Mouse (Mus musculus) cerebellum, adult 2 months (tissue): Measurements from ENCODE around the gene Olfr222. TPM values are rescaled to one million over a fixed set of nuclear protein-coding genes. Genes with fewer than 3 reads are reported as not detected.

Source experiments
- DNase-seq, 2 experiments: peaks; one replicate each; pipeline ENCODE4 v3.0.0; 2021
- H3K27ac ChIP-seq: fragments of 200-500 bp; 2 replicates; pipeline ENCODE4 v1.5.1; 2012; ENCODE audit warnings: low read length, control low read depth, inconsistent platforms; ENCODE audit not compliant: insufficient read depth
- H3K27me3 ChIP-seq: fragments of 200-500 bp; 2 replicates; pipeline ENCODE4 v1.6.1; 2012; ENCODE audit warnings: inconsistent platforms, mild to moderate bottlenecking, low read length, moderate library complexity; ENCODE audit not compliant: control insufficient read depth, insufficient read depth
- H3K4me1 ChIP-seq: fragments of 200-500 bp; 2 replicates; pipeline ENCODE4 v1.6.1; 2011; ENCODE audit warnings: low read length; ENCODE audit not compliant: control insufficient read depth, insufficient read depth
- H3K4me3 ChIP-seq: fragments of 200-500 bp; replicated peaks from 2 replicates; pipeline ENCODE3; 2011; ENCODE audit warnings: mild to moderate bottlenecking, low read depth, low read length, control low read depth; ENCODE audit not compliant: insufficient read depth
- CTCF ChIP-seq: fragments of 200-500 bp; IDR thresholded peaks from 2 replicates; pipeline ENCODE4 v1.5.1; 2011; ENCODE audit warnings: low read depth, mild to moderate bottlenecking, control low read depth, low read length, moderate library complexity, borderline replicate concordance; ENCODE audit not compliant: insufficient read depth
- POLR2A ChIP-seq: fragments of 200-500 bp; IDR thresholded peaks from 2 replicates; pipeline ENCODE4 v1.6.1; 2011; ENCODE audit warnings: low read length, control low read depth, borderline replicate concordance; ENCODE audit not compliant: insufficient read depth
- WGBS: fragments of 180-500 bp; shearing (Covaris S2); methylation state at CpG from one replicate; pipeline ENCODE4 v1.1.7; 2018; 5-methylcytosine and 5-hydroxymethylcytosine counted together
- polyA plus RNA-seq: library from polyadenylated mRNA; depleted of rRNA; stranded (reverse); fragments of >200 nt; gene quantifications from 2 replicates; pipeline ENCODE4 v1.2.3, GENCODE M21; 2012

Gene Olfr222
- polyA plus RNA-seq, 1 experiment: not detected

GRCm38 (mm10) chr11:59599211-59599610, 23.2 kb upstream of the Olfr222 start:
- Histone ChIP-seq H3K4me3 (no peak overlapping the region), H3K4me1 (no peaks in the 10 kb centered on the region), H3K27me3 (no peaks in the 10 kb centered on the region), H3K27ac (no peak overlapping the region)
- no peak for DNase-seq
- no peak for TF ChIP-seq POLR2A
- TF ChIP-seq CTCF: no peak
- 54% methylated on average over 7 of the region's 7 CpGs for WGBS

GRCm38 (mm10) chr11:59596950-59597349, 20.9 kb upstream of the Olfr222 start:
- no peak for DNase-seq
- Histone ChIP-seq H3K4me3 (no peak overlapping the region), H3K4me1 (no peaks in the 10 kb centered on the region), H3K27me3 (no peaks in the 10 kb centered on the region), H3K27ac (no peak overlapping the region)
- TF ChIP-seq CTCF: no peak
- no peak for TF ChIP-seq POLR2A
- WGBS: 89% methylated on average over 8 of the region's 8 CpGs

GRCm38 (mm10) chr11:59596091-59596490, 20.1 kb upstream of the Olfr222 start:
- 42% methylated on average over 4 of the region's 4 CpGs for WGBS
- Histone ChIP-seq H3K4me3 (no peak overlapping the region), H3K27me3 (no peaks in the 10 kb centered on the region), H3K4me1 (no peaks in the 10 kb centered on the region), H3K27ac (no peak overlapping the region)
- 0 out of 2 replicates have a peak, but pooled peaks have one; percentile 20 for TF ChIP-seq CTCF
- no peak for TF ChIP-seq POLR2A
- no peak for DNase-seq

- H3K27ac ChIP-seq: no peak within 1 kb of the TSS
- 87% methylated on average over 6 of the region's 6 CpGs for WGBS
- no peak within 1 kb of the TSS for H3K4me3 ChIP-seq
- no peaks in the 10 kb centered on the region; the same call in 1 of the 2 replicates for H3K4me1 ChIP-seq
- DNase-seq: no peak
- no peaks in the 10 kb centered on the region for H3K27me3 ChIP-seq
- no peak for TF ChIP-seq POLR2A
- no peak for TF ChIP-seq CTCF
Measured at GRCm38 (mm10) chr11:59593189-59593588, 17.2 kb upstream of the Olfr222 start, which contains the start of gene Olfr223. Gene Olfr223 (minus strand): TSS chr11:59593289.

GRCm38 (mm10) chr11:59589496-59589895, 13.5 kb upstream of the Olfr222 start:
- Histone ChIP-seq H3K27me3 (no peaks in the 10 kb centered on the region), H3K4me1 (no peaks in the 10 kb centered on the region; the same call in 1 of the 2 replicates), H3K4me3 (no peak overlapping the region), H3K27ac (no peak overlapping the region)
- WGBS: 17% methylated on average over 8 of the region's 8 CpGs
- TF ChIP-seq CTCF (no peak), POLR2A (no peak)
- DNase-seq: no peak

GRCm38 (mm10) chr11:59584539-59584938, 8.5 kb upstream of the Olfr222 start:
- whole genome bisulfite sequencing: 41% methylated on average over 6 of the region's 6 CpGs
- no peak overlapping the region for H3K4me3 ChIP-seq
- H3K27ac ChIP-seq: no peak overlapping the region
- H3K27me3 ChIP-seq: no peaks in the 10 kb centered on the region
- H3K4me1 ChIP-seq: no peaks in the 10 kb centered on the region; the same call in 1 of the 2 replicates
- TF ChIP-seq CTCF (no peak), POLR2A (no peak)
- no peak for DNase-seq

- Histone ChIP-seq H3K4me3 (no peak overlapping the region), H3K27ac (no peak overlapping the region), H3K27me3 (no peaks in the 10 kb centered on the region; the same call in 1 of the 2 replicates), H3K4me1 (no peaks in the 10 kb centered on the region)
- no peak for DNase-seq
- no peak for TF ChIP-seq POLR2A
- TF ChIP-seq CTCF: no peak
- 61% methylated on average over 9 of the region's 9 CpGs for whole genome bisulfite sequencing
Measured at GRCm38 (mm10) chr11:59575726-59576125, 309 bp downstream of the Olfr222 start.

- peak in 1 of 2 experiments; percentile 18 for DNase-seq
- Histone ChIP-seq H3K27ac (no peak overlapping the region), H3K4me3 (no peak overlapping the region), H3K27me3 (no peaks in the 10 kb centered on the region), H3K4me1 (no peaks in the 10 kb centered on the region)
- TF ChIP-seq POLR2A: no peak
- peak; percentile 69; the same call in 1 of the 2 replicates for TF ChIP-seq CTCF
- WGBS: 59% methylated on average over 3 of the region's 3 CpGs
Measured at GRCm38 (mm10) chr11:59569306-59569705, 6.7 kb downstream of the Olfr222 start.

- TF ChIP-seq POLR2A (no peak), CTCF (no peak)
- 56% methylated on average over 9 of the region's 9 CpGs for WGBS
- H3K27ac ChIP-seq: no peak overlapping the region
Measured at GRCm38 (mm10) chr11:59562837-59563236, 13.2 kb downstream of the Olfr222 start.

More at GRCm38 (mm10) chr11:59562837-59563236, 13.2 kb downstream of the Olfr222 start:
- H3K4me3 ChIP-seq: no peak overlapping the region
- no peaks in the 10 kb centered on the region for H3K4me1 ChIP-seq
- H3K27me3 ChIP-seq: no peaks in the 10 kb centered on the region
- DNase-seq: no peak
